Mouse (Mus musculus): Measurements from ENCODE around the gene Tgfbrap1. TPM values are rescaled to one million over a fixed set of nuclear protein-coding genes. Genes with fewer than 3 reads are reported as not detected.

The Tgfbrap1 gene
- polyA plus RNA-seq, 1 experiment, result 37.8 TPM

DNA sequence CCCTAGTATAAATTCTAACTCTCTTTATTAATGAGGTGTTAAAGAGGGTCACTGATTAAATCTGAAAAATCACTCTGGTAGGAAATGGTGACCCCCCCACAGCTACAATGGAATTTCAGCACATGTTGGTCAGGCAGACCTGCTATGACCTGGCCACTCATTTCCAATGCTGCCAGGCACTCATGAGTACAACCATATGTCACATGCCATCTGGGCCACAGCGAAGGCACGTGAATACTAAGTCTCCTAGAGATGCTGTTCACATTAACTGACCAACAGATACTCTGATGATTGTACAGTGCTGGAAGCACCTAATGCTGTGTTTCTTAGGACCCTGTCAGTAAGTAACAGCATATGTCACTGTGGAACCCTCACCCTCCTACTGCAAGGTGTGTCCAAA lies 23.6 kb downstream of the Tgfbrap1 start:
- TF ChIP-seq POLR2A (IDR thresholded peaks at IDR 0.05; ENCODE audit: borderline replicate concordance, insufficient read depth, low read length) (no peak), CTCF (IDR thresholded peaks at IDR 0.05; ENCODE audit: borderline replicate concordance, insufficient read depth, low read depth, low read length) (no peak)
- H3K27ac ChIP-seq (ENCODE audit: insufficient read depth, low read length), result peak overlapping the region; percentile 60
- H3K4me1 ChIP-seq (ENCODE audit: control insufficient read depth, insufficient read depth, low read length), result peaks cover 18% of the 10 kb centered on the region
- H3K27me3 ChIP-seq (ENCODE audit: control insufficient read depth, insufficient read depth, low read length), result no peaks in the 10 kb centered on the region
- DNase-seq, result peak; percentile 56 to 74
- H3K4me3 ChIP-seq (replicated peaks; ENCODE audit: insufficient read depth, low read depth, low read length), result no peak overlapping the region
- WGBS, result 8% methylated on average over 2 of the region's 2 CpGs

DNA sequence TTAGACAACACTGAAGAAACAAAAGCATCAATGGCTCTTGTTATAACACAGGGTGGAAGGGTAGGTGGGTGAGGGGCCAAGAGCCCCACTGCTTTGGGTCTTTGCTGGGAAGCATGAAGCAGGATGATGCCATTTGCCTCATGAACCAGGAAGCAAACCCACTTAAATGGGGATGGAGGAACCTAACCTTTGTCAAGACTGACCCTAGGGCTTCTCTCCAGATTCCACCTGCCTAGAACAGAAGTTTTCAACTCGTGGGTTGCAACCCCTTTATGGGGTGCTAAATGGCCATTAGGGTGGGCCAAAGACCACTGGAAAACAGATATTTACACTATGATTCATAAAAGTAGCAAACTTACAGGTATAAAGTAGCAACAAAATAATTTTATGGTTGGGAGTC lies 25.9 kb downstream of the Tgfbrap1 start:
- H3K27ac ChIP-seq (ENCODE audit: insufficient read depth, low read length), result no peak overlapping the region
- no peaks in the 10 kb centered on the region for H3K27me3 ChIP-seq (ENCODE audit: control insufficient read depth, insufficient read depth, low read length)
- no peak for TF ChIP-seq POLR2A (IDR thresholded peaks at IDR 0.05; ENCODE audit: borderline replicate concordance, insufficient read depth, low read length)
- TF ChIP-seq CTCF (IDR thresholded peaks at IDR 0.05; ENCODE audit: borderline replicate concordance, insufficient read depth, low read depth, low read length), result no peak
- DNase-seq, result no peak
- no peak overlapping the region for H3K4me3 ChIP-seq (replicated peaks; ENCODE audit: insufficient read depth, low read depth, low read length)
- WGBS, result 70% methylated on average over 1 of the region's 1 CpGs
- H3K4me1 ChIP-seq (ENCODE audit: control insufficient read depth, insufficient read depth, low read length), result peaks cover 15% of the 10 kb centered on the region

DNA sequence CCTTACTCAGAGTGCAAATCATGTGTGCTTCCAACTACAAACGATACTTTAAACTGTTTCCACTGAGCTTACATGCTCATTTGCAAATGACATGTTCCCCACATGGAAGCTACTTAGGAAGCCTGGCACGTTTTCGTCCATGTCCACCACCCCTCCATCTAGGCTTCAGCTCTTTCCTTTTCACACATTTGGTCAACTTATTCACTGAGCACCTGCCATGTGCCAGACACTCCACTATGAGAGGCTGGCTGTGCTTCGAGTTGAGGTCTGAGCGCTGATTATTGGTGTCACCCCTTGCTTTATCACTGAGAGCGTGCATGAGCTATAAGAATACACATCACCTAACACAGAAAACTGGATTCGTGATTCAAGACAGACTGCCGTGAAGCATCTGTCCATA lies 26.4 kb downstream of the Tgfbrap1 start:
- Histone ChIP-seq H3K27ac (ENCODE audit: insufficient read depth, low read length) (no peak overlapping the region), H3K27me3 (ENCODE audit: control insufficient read depth, insufficient read depth, low read length) (no peaks in the 10 kb centered on the region), H3K4me3 (replicated peaks; ENCODE audit: insufficient read depth, low read depth, low read length) (no peak overlapping the region), H3K4me1 (ENCODE audit: control insufficient read depth, insufficient read depth, low read length) (peaks cover 15% of the 10 kb centered on the region)
- TF ChIP-seq CTCF (IDR thresholded peaks at IDR 0.05; ENCODE audit: borderline replicate concordance, insufficient read depth, low read depth, low read length), result no peak
- no peak for TF ChIP-seq POLR2A (IDR thresholded peaks at IDR 0.05; ENCODE audit: borderline replicate concordance, insufficient read depth, low read length)
- no peak for DNase-seq
- WGBS, result 66% methylated on average over 8 of the region's 8 CpGs

DNA sequence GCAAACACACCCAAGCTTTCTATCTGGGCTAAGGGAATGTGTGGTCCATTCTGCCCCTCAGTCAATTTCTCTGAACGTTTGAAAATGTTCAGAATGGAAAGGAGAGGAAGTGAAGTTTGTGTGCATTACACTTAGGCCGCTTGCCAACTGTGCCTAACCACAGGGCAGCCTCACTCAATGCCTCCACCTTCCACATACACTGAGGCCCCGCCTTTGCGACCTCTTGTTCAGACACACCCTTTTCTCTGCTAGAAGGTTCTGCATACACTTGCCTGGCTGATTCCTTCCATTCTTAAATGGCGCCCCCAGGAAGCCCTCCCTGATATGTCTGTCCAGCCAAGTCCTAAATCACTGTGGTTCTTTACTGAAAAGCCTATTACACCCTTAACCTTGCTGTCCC lies 27.7 kb downstream of the Tgfbrap1 start:
- no peak overlapping the region for H3K4me3 ChIP-seq (replicated peaks; ENCODE audit: insufficient read depth, low read depth, low read length)
- no peak for TF ChIP-seq CTCF (IDR thresholded peaks at IDR 0.05; ENCODE audit: borderline replicate concordance, insufficient read depth, low read depth, low read length)
- TF ChIP-seq POLR2A (IDR thresholded peaks at IDR 0.05; ENCODE audit: borderline replicate concordance, insufficient read depth, low read length), result no peak
- H3K27me3 ChIP-seq (ENCODE audit: control insufficient read depth, insufficient read depth, low read length), result no peaks in the 10 kb centered on the region
- H3K4me1 ChIP-seq (ENCODE audit: control insufficient read depth, insufficient read depth, low read length), result peaks cover 13% of the 10 kb centered on the region
- DNase-seq, result no peak
- H3K27ac ChIP-seq (ENCODE audit: insufficient read depth, low read length), result no peak overlapping the region
- 83% methylated on average over 5 of the region's 5 CpGs for WGBS

DNA sequence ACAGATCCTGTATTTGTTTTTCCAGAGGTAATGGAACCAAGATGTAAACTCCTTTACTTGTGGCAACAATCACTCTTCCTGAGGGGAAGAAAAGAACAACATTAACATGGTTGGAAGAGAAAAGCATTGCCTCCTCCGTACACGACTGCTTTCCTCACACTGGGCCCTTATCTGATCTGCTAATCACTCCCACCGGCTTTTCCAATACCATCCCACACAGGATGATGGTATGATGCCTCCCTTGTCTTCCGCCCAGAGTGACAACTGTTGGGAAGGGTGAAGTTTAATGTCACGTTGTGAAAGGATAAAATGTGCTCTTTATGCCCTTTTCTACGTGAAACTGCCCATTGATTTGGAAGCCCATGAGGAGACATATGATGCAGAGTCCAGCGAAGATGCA lies 30.9 kb downstream of the Tgfbrap1 start:
- no peak for TF ChIP-seq CTCF (IDR thresholded peaks at IDR 0.05; ENCODE audit: borderline replicate concordance, insufficient read depth, low read depth, low read length)
- no peak for TF ChIP-seq POLR2A (IDR thresholded peaks at IDR 0.05; ENCODE audit: borderline replicate concordance, insufficient read depth, low read length)
- Histone ChIP-seq H3K27me3 (ENCODE audit: control insufficient read depth, insufficient read depth, low read length) (no peaks in the 10 kb centered on the region), H3K4me1 (ENCODE audit: control insufficient read depth, insufficient read depth, low read length) (no peaks in the 10 kb centered on the region), H3K27ac (ENCODE audit: insufficient read depth, low read length) (no peak overlapping the region), H3K4me3 (replicated peaks; ENCODE audit: insufficient read depth, low read depth, low read length) (no peak overlapping the region)
- no peak for DNase-seq
- 90% methylated on average over 7 of the region's 7 CpGs for WGBS

DNA sequence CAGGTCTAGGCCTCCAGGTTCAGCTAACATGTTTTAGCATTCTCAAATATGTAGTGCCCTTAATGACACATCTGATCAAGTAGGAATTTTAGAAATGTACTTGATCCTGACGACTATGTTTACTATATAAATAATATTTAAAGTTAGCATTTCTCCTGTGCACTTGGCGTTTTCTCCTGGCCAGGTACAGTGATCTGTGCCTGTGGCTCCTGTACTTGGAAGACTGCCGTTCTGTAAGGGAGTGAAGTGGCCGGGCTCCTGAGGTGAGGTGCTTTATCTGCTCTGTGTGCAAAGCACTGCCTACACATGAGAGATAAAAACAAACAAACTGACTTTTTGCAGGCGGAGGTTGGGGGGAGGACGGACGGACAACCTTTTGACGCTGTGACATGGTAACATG lies 31.9 kb downstream of the Tgfbrap1 start:
- no peak for DNase-seq
- Histone ChIP-seq H3K4me3 (replicated peaks; ENCODE audit: insufficient read depth, low read depth, low read length) (no peak overlapping the region), H3K27ac (ENCODE audit: insufficient read depth, low read length) (no peak overlapping the region), H3K4me1 (ENCODE audit: control insufficient read depth, insufficient read depth, low read length) (no peaks in the 10 kb centered on the region), H3K27me3 (ENCODE audit: control insufficient read depth, insufficient read depth, low read length) (no peaks in the 10 kb centered on the region)
- TF ChIP-seq CTCF (IDR thresholded peaks at IDR 0.05; ENCODE audit: borderline replicate concordance, insufficient read depth, low read depth, low read length) (no peak), POLR2A (IDR thresholded peaks at IDR 0.05; ENCODE audit: borderline replicate concordance, insufficient read depth, low read length) (no peak)
- 93% methylated on average over 8 of the region's 8 CpGs for WGBS

DNA sequence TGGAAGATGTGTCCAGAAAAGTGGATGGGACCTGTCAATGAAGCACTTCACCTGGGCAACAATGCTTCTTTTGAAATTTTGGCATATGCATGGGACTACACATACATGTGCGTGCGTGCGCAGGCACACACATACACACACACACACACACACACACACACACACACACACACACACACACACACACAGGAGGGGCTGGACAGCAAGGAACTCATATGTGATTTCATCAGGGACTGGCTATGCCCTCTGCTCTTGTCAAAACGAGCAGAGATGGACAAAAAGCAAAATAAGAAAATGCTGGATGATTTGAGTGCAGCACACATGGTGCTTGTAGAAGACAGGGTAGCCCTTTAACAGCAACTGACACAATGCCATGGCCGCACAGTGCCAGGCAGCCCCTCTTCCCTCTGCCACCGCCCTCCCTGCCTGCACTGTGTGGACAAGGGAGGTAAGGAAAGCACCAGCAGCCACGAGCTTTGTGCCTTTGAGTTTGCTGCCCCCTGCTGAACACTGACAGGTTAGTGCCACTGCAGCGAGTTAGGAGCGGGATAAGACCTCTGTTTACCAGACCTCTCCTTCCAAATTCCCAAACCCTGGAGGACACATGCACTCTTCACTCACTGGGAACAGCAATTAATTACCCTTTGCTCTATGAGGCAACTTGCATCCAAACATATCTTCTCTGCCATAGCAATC lies 32.7 kb downstream of the Tgfbrap1 start:
- Histone ChIP-seq H3K4me3 (replicated peaks; ENCODE audit: insufficient read depth, low read depth, low read length) (no peak overlapping the region), H3K27me3 (ENCODE audit: control insufficient read depth, insufficient read depth, low read length) (no peaks in the 10 kb centered on the region), H3K4me1 (ENCODE audit: control insufficient read depth, insufficient read depth, low read length) (no peaks in the 10 kb centered on the region), H3K27ac (ENCODE audit: insufficient read depth, low read length) (no peak overlapping the region)
- no peak for TF ChIP-seq POLR2A (IDR thresholded peaks at IDR 0.05; ENCODE audit: borderline replicate concordance, insufficient read depth, low read length)
- peak; percentile 79 for TF ChIP-seq CTCF (IDR thresholded peaks at IDR 0.05; ENCODE audit: borderline replicate concordance, insufficient read depth, low read depth, low read length)
- 48% methylated on average over 9 of the region's 9 CpGs for WGBS
- DNase-seq, result peak; percentile 44 to 46

DNA sequence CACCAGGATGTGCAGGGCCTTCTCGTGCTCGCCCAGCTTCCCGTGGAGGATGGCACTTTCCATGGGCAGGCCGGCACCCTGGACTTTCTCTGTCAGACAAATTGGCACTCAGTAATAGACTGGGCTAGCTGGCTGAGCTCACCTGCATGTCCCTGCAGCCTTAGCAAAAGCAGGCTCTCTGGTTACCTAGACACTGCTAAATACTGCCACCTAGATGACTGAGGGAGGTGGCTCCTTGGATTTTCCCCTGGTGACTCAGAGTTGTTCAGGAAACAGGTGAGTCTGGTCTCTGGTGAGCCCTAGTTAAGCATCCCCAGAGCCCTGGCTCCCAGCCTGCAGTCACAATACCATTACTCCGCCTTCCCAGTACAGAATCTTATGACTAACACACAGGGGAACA lies 46.5 kb downstream of the Tgfbrap1 start:
- no peaks in the 10 kb centered on the region for H3K4me1 ChIP-seq (ENCODE audit: control insufficient read depth, insufficient read depth, low read length)
- no peak for TF ChIP-seq CTCF (IDR thresholded peaks at IDR 0.05; ENCODE audit: borderline replicate concordance, insufficient read depth, low read depth, low read length)
- no peak for TF ChIP-seq POLR2A (IDR thresholded peaks at IDR 0.05; ENCODE audit: borderline replicate concordance, insufficient read depth, low read length)
- WGBS, result 84% methylated on average over 5 of the region's 5 CpGs
- no peak overlapping the region for H3K4me3 ChIP-seq (replicated peaks; ENCODE audit: insufficient read depth, low read depth, low read length)
- H3K27me3 ChIP-seq (ENCODE audit: control insufficient read depth, insufficient read depth, low read length), result no peaks in the 10 kb centered on the region
- H3K27ac ChIP-seq (ENCODE audit: insufficient read depth, low read length), result no peak overlapping the region
- DNase-seq, result no peak
